Mouse (Mus musculus) small intestine, adult 2 months (tissue): ENCODE results near the gene Elovl3. TPM values are rescaled to one million over a fixed set of nuclear protein-coding genes. Genes with fewer than 3 reads are reported as not detected.

Experiments
- H3K27ac ChIP-seq: fragments of 200-500 bp; 2 replicates; pipeline ENCODE4 v1.5.1; 2012; ENCODE audit warnings: low read depth, low read length, control low read depth, inconsistent platforms; ENCODE audit not compliant: insufficient read depth
- H3K27me3 ChIP-seq: fragments of 200-500 bp; 2 replicates; pipeline ENCODE4 v1.6.1; 2012; ENCODE audit warnings: mild to moderate bottlenecking, moderate library complexity, low read length, inconsistent platforms; ENCODE audit not compliant: control insufficient read depth, insufficient read depth
- H3K36me3 ChIP-seq: fragments of 200-500 bp; 2 replicates; pipeline ENCODE4 v1.6.1; 2012; ENCODE audit warnings: mild to moderate bottlenecking, low read length, control low read depth, inconsistent platforms; ENCODE audit not compliant: control insufficient read depth, insufficient read depth
- H3K4me1 ChIP-seq: fragments of 200-500 bp; 2 replicates; pipeline ENCODE4 v1.6.1; 2012; ENCODE audit warnings: low read length, inconsistent platforms, mixed read lengths; ENCODE audit not compliant: control insufficient read depth, insufficient read depth, insufficient read length
- H3K4me3 ChIP-seq: fragments of 200-500 bp; 2 replicates; pipeline ENCODE4 v1.5.1; 2012; ENCODE audit warnings: low read depth, mild to moderate bottlenecking, control low read depth, inconsistent platforms, low read length, moderate library complexity
- CTCF ChIP-seq: fragments of 200-500 bp; IDR thresholded peaks from 2 replicates; pipeline ENCODE4 v1.5.1; 2012; ENCODE audit warnings: low read depth, mild to moderate bottlenecking, control low read depth, inconsistent platforms, low read length, moderate library complexity, mixed read lengths; ENCODE audit not compliant: insufficient replicate concordance, insufficient read length; ENCODE audit errors: extremely low read depth
- POLR2A ChIP-seq: fragments of 200-500 bp; IDR thresholded peaks from 2 replicates; pipeline ENCODE4 v1.6.1; 2012; ENCODE audit warnings: low read depth, mild to moderate bottlenecking, control low read depth, inconsistent platforms, low read length, moderate library complexity
- WGBS: fragments of 180-500 bp; shearing (Covaris S2); methylation state at CpG from one replicate; pipeline ENCODE4 v1.1.7; 2018; 5-methylcytosine and 5-hydroxymethylcytosine counted together
- polyA plus RNA-seq: library from polyadenylated mRNA; depleted of rRNA; stranded (reverse); fragments of >200 nt; gene quantifications from 2 replicates; pipeline ENCODE4 v1.2.3, GENCODE M21; 2012; rRNA removed

Gene Elovl3
- polyA plus RNA-seq: not detected in 2 replicates

DNA sequence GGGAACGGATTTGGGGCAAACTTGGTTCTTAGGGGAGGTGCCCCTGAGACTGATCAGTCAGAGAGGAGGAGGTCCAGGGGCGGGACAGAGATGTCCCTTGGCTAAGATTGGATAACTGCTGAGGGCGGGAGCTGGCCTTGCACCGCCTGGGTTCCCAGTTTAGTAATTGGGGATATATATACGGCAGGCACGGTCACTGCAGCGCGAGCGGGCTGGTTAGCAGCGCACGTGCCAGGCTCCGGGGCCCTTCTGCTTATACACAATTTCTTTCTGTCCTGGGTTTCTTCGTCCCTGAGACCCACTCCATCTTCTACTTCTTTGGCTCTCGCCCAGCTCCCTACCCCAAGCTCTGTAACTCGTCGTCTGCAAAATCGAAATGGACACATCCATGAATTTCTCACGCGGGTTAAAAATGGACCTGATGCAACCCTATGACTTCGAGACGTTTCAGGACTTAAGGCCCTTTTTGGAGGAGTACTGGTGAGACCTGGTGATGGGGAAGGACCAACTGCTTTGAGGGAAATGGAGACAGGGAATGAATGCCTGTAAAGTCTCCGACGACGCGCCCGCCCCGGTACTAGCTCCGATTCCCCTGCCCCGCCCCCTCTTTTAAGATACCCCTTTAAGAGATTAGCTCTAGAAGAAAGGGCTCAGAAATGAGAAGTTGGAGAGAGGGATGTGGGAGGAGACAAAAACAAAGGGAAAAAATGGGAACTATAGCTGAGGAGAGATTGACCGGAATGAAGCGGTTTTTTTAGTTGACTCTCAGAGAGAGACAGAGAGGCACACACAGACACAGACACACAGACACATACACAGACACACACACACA is at the start of gene Elovl3:
Gene Elovl3, plus strand, starts transcription at position 204 of the 832 bp plus-strand sequence.
- no peak for TF ChIP-seq CTCF
- no peak for TF ChIP-seq POLR2A
- peak within 1 kb of the TSS; percentile 23 for H3K4me3 ChIP-seq
- H3K36me3 ChIP-seq: no peaks in the 10 kb centered on the region
- peaks cover 8% of the 10 kb centered on the region for H3K4me1 ChIP-seq
- WGBS: 2% methylated on average over 31 of the region's 31 CpGs
- H3K27me3 ChIP-seq: peaks cover 30% of the 10 kb centered on the region
- H3K27ac ChIP-seq: no peak within 1 kb of the TSS

DNA sequence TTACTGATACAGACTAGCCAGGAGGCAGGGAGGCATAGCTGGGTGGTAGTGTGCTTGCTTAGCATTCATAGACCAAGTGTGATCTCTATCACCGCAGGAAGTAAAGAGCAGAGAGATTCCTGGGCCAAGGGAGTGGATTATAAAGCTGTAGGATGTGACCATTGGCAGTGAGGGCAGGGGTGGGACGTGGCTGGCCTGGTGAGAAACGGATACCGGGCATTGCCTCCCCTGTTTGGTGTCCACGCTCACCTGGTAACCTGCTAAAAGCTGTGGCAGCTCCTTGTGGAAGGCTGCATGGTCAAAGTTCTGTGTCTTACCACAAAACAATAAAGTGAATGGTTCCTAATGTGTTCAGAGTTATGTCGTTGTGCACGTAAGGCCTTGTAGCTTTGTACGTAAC is 46.5 kb upstream of the Elovl3 start:
- TF ChIP-seq POLR2A (no peak), CTCF (no peak)
- WGBS: 93% methylated on average over 8 of the region's 8 CpGs
- H3K4me3 ChIP-seq: no peak overlapping the region
- H3K4me1 ChIP-seq: no peaks in the 10 kb centered on the region
- H3K27me3 ChIP-seq: no peaks in the 10 kb centered on the region
- no peak overlapping the region for H3K27ac ChIP-seq
- peaks cover 44% of the 10 kb centered on the region for H3K36me3 ChIP-seq

DNA sequence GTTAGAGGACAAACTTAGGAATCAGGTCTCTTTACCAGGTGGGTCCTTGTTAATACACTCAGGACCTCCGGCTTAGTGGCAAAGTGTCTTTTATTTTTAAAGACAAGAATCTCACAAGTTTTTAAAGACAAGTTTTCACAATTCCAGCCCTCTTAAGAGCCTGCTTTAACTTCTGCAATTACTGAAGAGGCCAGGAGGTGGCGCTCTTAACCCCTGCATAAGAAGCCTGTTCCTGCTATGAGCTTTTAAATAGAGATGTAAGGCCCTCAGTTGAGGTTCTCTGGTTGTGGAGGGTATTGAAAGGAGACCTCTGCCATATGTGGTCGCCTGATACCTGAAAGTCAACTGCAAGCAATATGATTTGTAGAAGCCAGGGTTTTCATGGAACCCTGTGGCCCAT is 45.4 kb upstream of the Elovl3 start:
- no peak for TF ChIP-seq POLR2A
- no peak for TF ChIP-seq CTCF
- Histone ChIP-seq H3K27ac (no peak overlapping the region), H3K36me3 (peaks cover 35% of the 10 kb centered on the region), H3K4me1 (no peaks in the 10 kb centered on the region), H3K27me3 (no peaks in the 10 kb centered on the region), H3K4me3 (no peak overlapping the region)
- 51% methylated on average over 3 of the region's 3 CpGs for WGBS

DNA sequence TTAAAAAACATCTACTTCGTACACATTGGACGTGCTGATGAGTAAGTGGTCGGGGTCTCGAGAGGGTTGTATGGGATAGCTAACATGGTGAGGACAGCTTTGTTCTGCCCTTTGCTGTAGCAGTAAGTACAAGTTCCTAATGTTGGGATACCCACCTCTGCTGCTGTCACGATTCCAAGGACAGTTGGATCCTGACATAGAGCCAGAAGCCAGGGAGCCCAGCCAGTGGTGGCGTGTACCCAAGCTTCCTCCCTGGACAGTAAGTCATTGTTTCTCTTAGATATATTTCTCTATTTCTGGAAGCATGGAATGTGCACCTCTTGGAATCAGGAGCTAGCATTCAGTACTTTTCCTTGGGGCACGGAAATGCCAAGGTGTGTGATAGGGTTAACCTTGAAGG is 43.8 kb upstream of the Elovl3 start:
- Histone ChIP-seq H3K4me3 (no peak overlapping the region), H3K4me1 (no peaks in the 10 kb centered on the region), H3K27ac (no peak overlapping the region), H3K36me3 (peaks cover 21% of the 10 kb centered on the region), H3K27me3 (no peaks in the 10 kb centered on the region)
- 56% methylated on average over 7 of the region's 7 CpGs for WGBS
- no peak for TF ChIP-seq CTCF
- TF ChIP-seq POLR2A: no peak

DNA sequence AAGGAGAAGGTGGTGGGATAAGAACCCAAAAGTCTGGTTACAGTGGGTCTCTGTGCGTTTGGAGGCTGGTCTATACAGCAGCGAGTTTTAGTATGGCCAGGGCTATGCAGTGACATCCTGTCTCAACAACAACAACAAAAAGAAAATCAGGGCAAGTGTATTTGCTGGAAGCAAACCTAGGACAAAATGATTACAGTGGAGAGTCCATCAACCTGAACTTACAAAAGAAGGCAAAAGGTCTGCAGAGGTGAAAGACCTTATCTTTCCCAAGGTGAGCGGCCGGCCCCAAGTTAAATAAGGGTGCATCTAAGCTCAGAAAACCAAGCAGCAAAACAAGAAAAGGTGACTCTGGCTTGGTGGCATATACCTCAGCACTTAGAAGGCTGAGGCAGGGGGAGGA is 40.1 kb upstream of the Elovl3 start:
- WGBS: 65% methylated on average over 4 of the region's 4 CpGs

DNA sequence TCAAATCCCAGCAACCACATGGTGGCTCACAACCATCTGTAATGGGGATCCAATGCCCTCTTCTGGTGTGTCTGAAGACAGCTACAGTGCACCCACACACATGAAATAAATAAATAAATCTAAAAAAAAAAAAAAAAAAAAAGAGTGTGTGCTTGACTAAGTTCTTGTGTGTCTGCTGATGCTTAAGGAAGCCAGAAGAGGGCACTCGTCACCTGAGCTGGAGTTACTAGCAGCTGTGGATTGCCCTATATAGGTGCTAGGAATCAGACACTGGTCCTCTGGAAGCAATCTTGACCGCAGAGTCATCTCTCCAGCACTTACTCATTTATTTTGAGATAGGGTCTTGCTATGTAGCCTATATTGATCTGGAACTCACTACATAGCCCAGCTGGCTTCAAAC is 37.6 kb upstream of the Elovl3 start:
- TF ChIP-seq POLR2A (no peak), CTCF (no peak)
- no peaks in the 10 kb centered on the region for H3K4me1 ChIP-seq
- WGBS: 91% methylated on average over 2 of the region's 2 CpGs
- no peak overlapping the region for H3K27ac ChIP-seq
- H3K4me3 ChIP-seq: no peak overlapping the region
- H3K36me3 ChIP-seq: no peaks in the 10 kb centered on the region
- no peaks in the 10 kb centered on the region for H3K27me3 ChIP-seq

More for the DNA sequence above, 40.1 kb upstream of the Elovl3 start:
- H3K36me3 ChIP-seq: no peaks in the 10 kb centered on the region
- H3K4me1 ChIP-seq: no peaks in the 10 kb centered on the region
- TF ChIP-seq POLR2A (no peak), CTCF (no peak)
- H3K27ac ChIP-seq: no peak overlapping the region
- no peak overlapping the region for H3K4me3 ChIP-seq
- no peaks in the 10 kb centered on the region for H3K27me3 ChIP-seq

DNA sequence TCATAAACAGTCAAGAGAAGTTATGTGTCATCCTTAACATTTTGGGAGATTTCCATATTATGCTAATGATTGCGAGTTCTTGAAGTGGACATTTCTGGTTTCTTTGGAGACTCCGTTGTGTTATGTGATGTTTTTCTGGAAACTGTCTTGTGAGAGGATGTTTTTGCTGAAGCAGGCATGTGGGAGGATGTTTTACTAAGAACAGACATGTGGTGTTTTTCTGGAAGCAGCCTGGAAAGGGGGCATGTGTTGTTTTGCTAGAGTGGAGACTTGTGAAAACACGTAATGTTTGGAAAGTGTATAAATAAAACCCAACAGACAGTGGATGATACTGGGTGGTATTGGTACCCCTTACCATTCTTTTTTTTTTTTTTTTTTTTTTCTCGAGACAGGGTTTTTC is 36.4 kb upstream of the Elovl3 start:
- Histone ChIP-seq H3K4me1 (no peaks in the 10 kb centered on the region), H3K4me3 (no peak overlapping the region), H3K27ac (no peak overlapping the region), H3K27me3 (no peaks in the 10 kb centered on the region), H3K36me3 (no peaks in the 10 kb centered on the region)
- WGBS: 76% methylated on average over 4 of the region's 4 CpGs
- no peak for TF ChIP-seq CTCF
